Mouse (Mus musculus): ENCODE measurements around the gene Csf2rb2.
"Not testable (repeated sequence)": the region's sequence is repeated elsewhere in the genome, so short reads cannot be mapped to it uniquely, and the experiment has no call there.

Gene Csf2rb2

DNA sequence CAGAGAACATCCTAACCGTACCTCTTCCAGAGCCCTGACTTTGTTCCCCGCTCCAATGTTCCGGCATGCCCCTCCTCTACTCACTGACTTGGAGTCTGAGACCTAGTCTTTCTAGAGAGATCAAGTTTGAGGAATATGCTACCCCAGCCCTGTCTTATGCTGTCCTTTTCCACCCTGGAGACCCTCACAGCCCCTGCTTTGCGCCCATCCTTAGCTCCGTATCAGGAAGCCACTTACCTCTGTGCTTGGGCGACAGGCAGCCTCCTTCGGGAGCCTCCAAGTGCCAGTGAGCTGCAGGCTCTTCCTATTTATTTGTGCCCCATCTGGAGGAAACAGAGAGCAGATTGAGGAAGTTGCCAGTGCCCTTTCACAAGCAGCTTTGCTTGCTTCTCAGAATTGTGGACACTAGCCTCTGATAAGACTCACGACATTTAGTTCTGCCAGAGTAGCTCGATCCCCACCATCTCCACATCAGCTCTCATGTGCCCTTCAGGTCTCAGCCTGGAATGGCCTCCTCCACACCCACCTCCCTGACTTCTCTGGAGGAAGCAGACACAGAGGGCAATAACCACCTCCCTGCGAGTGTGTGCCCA, at the start of gene Csf2rb2:
TSS of gene Csf2rb2 (minus strand) at position 381 of the 593 bp plus-strand sequence.
- DNase-seq: no peak

DNA sequence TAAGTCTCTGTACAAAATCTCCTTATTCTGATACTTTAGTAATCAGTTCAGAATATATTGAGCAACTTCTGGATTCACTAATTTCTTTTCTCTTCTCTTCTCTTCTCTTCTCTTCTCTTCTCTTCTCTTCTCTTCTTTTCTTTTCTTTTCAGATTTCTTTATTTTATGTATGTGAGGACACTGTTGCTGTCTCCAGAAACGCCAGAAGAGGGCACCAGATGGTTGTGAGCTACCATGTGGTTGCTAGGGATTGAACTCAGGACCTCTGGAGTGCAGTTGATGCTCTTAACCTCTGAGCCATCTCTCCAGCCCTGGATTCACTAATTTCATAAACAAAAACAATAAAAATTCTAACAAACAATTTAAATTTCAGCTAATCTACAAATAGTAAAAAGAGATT, 49.4 kb upstream of the Csf2rb2 start:
- peak; percentile 74 for DNase-seq

DNA sequence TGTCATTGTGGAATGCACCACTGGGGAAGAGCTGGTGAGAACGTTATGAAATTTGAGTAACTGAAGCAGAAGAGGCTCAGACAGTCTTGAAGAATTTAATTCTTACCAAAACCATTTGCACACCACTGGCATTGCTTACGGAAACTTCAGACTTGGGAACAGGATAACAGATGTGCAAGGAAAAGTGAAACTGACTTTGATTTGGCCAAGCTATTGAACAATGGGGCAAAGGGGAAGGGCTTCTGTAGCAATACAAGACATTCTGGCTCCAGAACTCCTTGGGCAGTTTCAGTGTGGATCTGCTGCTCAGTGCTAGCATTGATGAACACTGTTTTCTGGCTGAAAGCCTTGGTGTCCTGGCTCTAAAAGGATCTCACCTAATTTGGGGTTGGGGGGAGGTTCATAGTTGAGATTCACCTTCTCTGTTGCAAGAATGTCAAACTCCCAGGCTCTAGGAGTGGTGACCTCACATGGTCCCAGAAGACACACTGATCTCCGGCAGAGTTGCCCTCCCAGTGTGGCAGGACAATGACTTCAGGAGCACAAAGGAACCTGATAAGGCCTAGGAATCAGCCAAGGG, 46.2 kb upstream of the Csf2rb2 start:
- no peak for DNase-seq

DNA sequence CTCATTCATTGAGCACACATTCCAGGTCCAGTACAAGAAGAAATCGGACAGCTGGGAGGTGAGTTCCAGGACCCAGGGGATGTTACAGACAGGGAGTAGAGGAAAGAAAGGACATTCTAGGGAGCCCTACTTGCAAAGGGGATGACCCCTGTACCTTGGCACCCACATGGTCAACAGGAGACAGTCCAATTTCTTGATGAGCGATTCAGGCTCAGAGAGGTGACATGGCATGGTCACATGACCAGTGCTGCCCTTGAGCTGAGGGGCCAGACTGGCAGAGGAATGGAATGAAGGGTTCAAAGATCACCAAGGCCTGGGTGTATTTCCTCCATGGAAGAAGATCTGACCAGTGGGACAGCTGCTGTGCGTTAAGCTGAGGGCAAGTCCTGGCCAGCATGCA, 39.0 kb upstream of the Csf2rb2 start:
- no peak for DNase-seq

DNA sequence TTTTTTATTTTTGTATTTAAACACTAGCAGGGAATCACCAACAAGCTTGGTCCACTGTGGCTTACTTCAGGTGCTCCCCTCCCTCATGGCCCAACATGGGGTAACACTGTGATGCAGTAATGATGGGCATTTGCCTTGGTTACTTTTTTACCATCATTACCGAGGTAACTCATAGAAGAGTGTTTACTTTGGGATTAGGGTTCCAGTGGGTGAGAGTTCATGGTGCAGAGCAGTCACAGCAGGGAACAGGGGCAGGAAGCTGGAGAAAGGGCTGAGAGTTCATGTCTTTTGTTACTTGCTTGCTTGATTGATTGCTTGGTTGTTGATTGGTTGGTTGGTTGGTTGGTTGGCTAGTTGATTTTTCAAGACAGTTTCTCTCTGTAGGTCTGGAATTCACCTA, 38.2 kb upstream of the Csf2rb2 start:
- DNase-seq: no peak

DNA sequence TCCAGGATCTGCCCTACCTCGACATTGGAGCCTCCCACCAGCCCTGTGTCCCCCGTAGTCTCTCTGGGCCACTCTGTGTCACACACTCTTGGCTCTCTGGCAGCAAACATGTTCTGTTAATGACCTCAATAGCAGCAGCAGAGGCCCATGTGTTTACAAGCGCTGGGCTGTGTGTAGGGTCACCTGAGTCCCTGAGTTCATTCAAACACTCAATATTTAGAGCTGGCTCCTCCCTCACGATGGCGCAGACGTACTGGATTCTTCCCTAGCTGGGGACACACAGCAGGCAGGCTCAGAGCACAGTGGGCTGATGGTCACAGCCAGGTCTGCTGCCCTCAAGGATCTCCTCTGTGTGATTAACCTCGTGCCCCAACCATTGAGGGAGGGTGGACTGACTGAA, 35.4 kb upstream of the Csf2rb2 start:
- not testable (repeated sequence) for DNase-seq

DNA sequence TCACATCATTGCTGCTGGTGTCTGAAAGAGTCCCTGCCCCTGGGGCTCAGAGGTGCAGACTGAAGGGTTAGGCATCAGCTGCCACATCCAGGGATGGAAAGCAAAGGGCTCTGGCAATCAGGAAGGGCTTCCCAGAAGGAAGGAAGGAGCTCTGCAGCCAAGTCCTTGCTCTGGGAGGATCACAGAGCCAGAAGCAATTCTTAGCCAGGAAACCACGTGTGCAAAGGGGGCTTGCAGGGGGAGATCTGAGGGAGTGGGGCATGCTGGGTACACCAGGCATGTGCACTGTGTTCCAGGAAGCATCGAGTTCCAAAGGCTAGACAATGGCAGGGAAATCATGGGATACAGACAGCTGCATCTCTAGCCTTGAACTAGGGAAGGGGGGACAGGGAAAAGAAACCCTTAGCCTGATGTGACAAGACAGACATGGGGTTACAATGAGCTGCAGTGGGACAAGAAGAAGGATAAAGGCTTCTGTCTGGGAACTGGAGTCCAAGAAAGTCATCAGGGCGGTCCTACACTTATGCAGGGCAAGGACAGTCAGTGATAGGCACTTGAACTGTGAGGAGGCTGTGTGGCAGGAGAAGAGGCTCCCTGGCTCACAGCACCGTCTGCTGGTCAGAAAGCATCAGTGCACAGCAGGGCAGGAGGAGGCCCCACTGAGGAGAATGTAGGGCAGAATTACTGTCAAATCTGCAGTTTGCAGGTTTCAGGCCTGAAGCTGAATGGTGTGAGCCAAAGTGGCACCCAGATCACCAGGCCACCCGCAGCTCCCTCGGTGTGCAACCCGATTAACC, 34.3 kb upstream of the Csf2rb2 start:
- DNase-seq: peak; percentile 65

DNA sequence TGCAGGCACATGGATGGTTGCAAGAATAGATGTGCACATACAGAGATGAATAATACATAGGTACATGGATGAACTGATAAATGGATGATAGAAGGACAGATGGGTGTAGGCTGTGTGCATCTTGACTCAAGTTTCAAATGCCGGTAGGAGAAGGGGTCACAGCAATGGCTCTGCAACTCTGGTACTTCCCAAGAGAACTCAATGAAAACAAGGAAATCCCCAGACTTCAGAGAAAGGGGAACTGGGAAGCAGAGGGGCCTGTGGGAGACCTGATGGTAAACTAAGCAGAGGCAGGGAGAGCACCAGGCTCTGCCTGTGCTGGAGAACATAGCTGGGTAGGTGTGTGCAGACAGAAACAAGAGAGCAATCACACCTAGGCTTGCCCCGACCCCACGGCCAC, 28.9 kb upstream of the Csf2rb2 start:
- DNase-seq: no peak

DNA sequence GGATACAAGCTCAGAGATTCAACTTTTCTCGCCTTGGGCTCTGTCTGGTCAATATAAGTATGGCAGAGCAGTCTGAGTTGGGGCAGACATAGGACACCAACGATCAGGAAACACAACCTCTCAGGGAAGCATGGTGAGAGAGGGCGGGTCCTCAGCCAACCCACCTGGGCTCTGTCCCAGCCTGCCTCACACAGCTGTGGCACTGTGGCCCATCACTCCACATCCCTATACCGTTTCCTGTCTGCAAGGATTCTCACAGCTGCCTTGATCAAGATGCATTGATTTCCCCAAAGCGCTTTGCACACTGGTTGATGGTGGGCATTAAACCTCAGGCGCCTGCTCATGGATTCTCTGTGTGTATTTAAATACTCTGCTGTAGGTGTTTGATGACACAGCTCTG, 27.5 kb upstream of the Csf2rb2 start:
- no peak for DNase-seq

DNA sequence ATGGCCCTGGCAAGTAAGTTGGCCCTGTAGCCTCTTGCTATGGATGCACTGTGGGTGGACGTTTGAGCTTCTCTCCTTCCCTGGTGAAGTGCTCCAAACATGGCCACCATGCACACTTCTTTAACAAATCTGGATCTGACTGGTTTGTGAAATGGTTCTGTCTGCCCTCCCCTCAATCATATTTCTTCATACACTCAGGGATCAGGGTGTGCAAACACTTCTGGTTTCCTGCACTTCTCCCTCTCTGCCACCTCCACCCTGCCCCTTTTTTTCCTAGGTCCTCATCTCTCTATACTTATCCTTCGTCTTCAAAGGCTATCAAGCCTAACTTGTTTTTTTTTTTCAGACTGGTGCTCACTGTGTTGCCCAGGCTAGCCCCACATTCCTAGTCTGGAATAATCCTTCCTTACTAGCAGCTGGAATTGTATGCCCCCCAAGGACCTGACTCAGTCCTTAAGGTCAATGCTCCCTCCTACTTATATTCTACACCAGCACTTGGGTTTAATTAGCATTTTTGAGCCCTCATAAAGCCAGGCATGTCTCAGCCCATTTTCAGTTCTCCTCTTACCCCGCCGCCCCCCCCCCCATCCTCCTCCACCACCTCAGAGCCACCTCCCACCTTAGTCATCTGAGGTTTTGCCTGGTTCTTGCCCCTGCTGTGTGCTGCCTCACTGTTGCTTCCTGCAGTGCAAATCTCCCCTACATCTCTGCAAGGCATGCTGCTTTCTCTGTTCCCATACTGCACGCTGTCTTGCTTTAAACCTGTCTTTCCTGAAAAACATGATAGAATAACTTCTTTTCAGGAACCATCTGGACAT, 26.2 kb upstream of the Csf2rb2 start:
- no peak for DNase-seq

DNA sequence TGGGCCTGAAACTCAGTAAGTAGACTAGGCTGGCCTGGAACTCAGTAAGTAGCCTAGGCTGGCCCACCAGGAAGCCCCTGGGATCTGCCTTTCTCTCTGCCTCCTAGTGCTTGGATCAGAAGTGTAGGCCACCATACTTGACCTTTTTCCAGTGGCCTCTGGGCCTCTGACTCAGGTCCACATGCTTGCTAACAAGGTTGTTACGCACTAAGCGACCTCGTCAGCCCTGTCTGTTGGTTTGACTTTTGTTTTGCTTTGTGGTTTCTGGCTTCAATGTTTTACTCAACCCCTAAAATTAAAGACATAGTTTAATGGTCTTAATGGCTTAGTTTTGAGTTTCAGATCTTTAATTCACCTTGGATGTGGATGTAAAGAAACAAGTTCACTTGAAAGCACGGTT, 25.2 kb upstream of the Csf2rb2 start:
- no peak for DNase-seq

DNA sequence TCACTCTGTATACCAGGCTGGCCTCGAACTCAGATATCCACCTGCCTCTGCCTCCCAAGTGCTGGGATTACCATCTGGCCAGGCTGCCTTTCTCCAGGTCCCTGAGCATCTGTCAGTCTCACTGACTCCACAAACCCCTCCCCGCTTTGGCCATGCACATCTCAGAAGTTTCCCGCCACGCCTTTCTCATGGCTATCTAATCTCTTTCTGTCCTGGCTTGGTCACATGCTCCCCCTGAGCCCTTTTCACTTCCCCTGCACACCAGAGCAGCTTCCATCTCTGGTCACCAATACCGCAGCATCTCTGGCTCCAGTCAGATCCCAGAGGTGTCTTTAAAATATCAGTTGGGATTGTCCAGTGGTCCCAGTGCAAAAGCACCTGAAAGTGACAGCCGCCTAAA, 24.5 kb upstream of the Csf2rb2 start:
- not testable (repeated sequence) for DNase-seq

DNA sequence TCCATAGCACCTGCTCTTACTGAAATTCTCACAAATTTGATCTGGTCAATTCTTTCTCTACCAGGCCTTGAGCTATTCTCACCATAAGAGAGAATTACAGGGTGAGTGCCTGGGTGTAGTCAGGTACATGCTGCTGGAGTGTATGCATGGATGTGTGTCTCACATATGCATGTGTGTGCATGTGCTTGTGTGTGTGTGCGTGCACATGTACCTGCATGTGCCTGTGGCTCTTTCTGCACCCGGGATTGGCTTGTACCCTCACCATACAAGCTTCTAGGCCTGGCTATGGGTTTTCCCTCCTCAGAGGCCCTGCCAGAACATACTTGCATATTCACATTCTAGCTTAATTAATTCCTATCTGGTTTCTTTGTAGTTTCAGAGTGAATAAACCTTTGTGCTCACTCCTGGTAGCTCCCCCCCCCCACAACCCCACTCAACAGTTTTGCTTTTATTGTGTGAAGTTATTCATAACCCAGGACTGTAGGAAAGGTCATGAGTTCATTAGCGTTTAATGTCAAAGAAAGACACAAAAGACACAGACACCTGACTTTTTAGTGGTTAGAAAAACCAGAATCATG, 23.1 kb upstream of the Csf2rb2 start:
- no peak for DNase-seq

DNA sequence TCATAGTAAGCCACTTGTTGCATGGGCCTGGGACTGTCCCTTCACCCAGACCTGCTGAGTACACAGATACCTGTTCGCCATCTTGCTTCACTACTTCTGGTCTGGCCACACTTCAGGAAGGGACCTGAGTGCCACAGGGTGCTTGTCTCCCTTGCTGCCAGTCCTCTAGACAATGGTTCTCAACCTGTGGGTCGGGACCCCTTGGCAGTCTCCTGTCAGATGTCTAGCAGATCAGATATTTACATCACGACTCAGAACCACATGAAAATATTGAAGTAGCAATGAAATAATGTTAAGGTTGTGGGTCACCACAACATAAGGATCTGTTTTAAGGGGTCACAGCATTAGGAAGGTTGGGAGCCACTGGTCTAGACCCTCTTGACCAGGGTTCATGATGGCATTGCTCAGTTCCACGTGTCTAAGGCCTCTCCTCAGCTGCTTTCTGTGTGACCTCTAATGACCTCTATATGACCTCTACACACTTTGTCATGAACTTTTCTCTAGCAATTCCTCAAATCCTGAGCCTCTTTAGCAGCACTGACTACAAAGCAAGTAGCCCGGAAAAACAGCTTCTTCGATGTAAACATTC, 22.3 kb upstream of the Csf2rb2 start:
- not testable (repeated sequence) for DNase-seq

DNA sequence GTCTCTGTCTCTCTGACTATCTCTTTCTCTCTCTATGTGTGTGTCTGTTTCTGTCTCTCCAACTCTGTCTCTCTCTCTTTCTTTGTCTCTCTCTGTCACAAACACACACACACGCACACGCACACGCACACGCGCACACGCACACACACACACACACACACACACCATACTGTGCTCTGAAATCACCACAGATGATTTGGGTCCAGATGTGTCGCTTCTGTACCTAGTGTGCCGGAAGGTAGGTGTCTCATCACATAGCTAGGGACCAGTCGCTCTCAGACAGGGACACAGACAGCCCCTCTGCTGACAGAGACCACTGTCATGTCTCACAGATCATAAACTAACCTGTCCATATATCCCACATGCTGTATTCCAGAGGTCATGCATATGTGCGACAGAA, 21.2 kb upstream of the Csf2rb2 start:
- no peak for DNase-seq

DNA sequence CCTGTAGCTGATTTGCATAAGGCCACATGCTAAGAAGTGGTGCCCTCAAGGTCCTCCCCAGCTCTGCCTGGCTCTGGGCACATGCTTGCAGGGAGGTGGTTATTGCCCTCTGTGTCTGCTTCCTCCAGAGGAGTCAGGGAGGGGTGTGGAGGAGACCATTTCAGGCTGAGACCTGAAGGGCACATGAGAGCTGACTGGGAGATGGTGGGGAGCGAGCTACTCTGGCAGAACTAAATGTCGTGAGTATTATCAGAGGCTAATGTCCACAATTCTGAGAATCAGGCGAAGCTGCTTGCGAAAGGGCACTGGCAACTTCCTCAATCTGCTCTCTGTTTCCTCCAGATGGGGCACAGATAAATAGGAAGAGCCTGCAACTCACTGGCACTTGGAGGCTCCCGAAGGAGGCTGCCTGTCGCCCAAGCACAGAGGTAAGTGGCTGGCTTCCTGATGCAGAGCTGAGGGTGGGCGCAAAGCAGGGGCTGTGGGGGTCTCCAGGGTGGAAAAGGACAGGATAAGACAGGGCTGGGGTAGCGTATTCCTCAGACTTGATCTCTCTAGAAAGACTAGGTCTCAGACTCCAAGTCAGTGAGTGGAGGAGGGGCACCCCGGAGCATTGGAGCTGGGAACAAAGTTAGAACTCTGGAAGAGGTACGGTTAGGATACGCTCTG, 20.3 kb upstream of the Csf2rb2 start, which contains the start of gene Csf2rb:
TSS of gene Csf2rb (plus strand) at position 82 of the 669 bp plus-strand sequence.
- DNase-seq: peak; percentile 38

DNA sequence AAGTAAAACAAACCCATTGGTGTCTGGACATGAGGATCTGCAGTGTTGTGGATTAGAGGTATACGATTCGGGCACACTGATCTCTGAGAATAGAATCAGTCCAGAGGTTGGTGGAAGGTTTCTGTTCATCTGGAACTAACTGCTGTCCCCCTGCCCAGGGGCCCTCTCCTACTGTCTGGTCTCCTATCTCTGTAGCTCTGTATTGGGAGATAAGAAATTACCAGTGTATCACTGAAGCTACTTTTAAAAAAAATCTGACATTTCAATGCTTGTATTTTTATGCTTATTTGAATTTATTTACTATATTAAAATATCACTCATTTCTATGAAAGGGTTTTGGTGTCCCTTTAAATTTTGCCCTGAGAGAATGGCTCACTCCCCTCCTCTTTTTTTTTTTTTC, 18.8 kb upstream of the Csf2rb2 start:
- DNase-seq: no peak

DNA sequence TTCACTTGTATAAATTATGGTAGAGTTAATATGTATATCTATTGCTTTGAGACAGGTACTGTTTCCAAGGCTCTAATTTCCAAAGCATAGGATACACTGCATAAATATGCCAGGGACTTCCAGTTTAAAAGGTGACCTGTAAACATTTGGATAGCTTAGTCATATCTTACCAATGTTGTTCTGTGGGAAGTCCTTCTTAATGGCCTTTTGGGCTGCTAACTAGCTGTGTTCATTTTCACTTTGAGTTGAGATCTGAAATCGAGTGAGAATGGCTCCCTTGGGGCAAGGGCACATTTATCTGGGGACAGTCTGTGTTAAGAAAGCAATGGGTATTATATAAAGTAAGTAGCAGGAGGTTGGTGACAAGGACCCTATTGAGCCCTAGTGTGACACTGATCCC, 17.8 kb upstream of the Csf2rb2 start:
- no peak for DNase-seq

DNA sequence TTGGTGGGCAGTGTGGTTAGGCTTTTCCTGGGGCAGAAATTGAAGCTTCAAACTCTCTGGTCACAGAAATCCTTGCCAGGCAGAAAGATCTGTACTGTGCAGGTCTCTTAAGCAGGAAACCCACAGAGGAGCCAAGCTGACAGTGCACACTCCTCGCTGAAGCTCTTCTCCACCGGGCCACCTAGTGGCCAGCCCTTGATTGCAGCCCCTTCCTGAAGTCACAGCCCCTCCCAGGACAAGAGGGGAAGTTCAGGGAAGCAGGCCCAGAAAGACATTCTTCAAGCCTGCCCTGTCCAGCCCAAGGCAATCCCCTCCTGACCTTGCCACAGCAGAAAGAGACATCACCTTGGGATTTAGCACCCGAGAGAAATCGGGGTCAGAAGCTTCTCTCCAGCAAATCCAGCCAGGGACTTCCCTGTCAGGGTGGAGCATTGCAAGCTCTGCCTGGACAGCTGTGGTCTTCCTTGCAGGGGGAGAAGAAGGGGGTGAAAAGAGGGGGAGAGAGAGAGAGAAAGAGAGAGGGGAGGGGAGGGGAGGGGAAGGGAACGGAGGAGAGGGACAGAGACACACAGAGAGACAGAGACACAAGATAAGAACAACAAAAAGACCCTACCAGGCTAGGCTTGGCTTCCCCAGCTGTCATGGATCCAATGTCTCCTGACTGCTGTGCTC, 15.4 kb upstream of the Csf2rb2 start:
- peak; percentile 81 for DNase-seq

DNA sequence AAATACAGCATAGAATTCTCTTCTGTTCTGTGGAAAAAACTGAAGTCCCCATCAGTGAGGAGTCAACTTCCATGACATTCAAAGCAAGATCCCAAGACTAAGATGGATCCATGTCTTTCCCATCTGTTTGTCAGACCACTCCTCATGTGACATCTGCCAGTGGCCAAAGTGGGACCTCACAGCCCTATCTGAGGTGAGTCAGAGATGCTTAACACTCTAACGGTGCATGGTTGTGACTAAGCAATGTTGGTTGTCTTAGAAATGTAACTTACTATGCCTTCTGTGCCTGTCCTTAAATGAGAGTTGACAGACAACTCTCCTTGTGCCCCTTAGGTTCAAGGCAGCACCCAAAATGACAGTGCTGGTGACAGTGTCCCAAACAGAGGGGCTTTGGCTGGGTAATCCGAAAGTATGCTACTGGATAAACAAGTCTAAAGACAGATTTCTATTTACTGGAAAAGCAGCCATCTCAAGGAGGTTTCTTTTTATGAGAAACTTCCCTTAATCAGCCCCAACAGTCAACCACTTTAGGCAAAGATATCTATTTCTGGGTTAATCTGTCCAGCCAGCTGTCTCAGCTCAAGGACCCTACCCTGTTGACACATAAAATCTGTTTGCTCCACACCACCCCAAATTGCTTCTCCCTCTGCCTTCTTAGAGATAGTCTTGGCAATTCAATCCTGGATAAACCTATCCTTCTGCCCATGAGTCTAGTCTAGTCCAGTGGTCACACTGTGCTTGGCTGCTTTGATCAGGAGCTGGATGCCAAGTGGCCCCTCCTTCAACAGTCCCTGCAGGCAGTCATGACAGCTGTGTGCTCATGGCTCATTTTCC, 13.0 kb upstream of the Csf2rb2 start:
- DNase-seq: not testable (repeated sequence)

All from lung, postnatal 14 days (tissue).